Mouse (Mus musculus) heart, adult 9 months (tissue): ENCODE results near the gene Add2.
"Not testable (repeated sequence)": the region's sequence is repeated elsewhere in the genome, so short reads cannot be mapped to it uniquely, and the experiment has no call there.

Source experiments
- DNase-seq, 2 experiments: peaks; one replicate each; pipeline ENCODE4 v3.0.0; 2022; ENCODE audit warnings: low spot score in 2 of 2

Add2 gene

DNA sequence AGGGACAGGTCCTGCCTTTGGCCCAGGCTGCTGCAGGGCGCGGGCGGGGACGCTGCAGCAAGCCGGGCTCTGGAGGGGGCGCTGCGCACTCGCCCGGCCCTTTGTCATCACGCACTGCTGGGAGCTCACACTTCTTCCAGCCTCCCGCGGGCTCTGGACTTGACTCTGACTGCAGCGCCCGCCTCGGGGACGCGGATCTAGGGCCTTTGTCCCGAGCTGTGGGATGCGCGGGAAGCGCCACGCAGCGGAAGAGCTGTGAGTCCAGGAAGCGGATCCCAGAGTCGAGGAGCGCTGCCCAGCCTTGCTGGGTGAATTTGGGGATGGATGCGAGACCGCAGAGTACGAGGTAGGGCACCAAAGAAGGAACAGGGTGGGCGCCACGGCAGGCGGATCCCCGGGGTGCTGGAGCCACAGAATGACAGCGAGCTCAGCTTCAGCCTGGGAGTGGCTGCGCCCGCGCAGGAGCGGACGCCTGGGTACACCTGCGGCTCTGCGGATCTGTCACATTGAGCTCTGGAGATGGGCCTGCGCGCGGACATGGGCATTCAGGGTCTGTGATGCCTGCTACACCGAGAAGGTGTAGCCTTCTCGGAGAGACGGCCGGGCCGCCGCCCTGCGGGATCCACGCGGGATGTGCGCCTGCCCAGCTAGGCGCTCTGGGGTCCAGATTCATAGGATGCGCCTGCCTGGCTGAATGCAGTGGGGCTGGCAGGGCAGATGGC lies at the start of gene Add2:
Gene Add2, plus strand, starts transcription at position 81 of the 722 bp plus-strand sequence.
- no peak for DNase-seq

- not testable (repeated sequence) for DNase-seq
These were observed 49.7 kb upstream of the Add2 start for GRCm38 (mm10) chr6:85978736-85979135.

- DNase-seq = no peak
These were observed 44.1 kb upstream of the Add2 start for GRCm38 (mm10) chr6:85984351-85984750.

GRCm38 (mm10) chr6:85989570-85989969 lies 38.9 kb upstream of the Add2 start:
- DNase-seq = not testable (repeated sequence)

- not testable (repeated sequence) for DNase-seq
These were observed 37.7 kb upstream of the Add2 start for GRCm38 (mm10) chr6:85990774-85991173.

DNA sequence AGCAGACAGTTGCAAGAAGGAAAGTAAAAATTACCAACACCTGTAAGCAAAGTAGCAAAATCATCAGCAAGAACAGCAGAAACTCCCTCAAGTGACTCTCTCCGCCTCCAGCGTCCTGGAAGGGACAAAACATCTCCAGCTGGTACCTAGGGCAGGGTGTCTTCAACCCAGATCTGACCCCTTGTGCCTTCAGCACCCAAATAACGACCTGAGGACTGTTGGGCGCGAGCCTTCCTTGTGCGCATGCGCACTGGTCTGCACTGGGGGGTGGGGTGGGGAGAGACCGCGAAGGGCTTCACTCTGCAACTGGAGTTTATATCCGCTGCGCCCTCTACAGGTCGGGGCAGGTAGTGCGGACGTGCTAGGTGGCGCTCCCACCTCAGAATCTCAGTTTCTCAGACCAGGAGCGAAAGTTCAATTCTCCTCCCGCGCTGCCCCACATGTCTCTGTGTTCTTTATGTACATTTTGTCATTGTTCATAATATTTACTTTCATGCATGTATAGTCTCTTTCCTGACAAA lies 25.0 kb upstream of the Add2 start:
- DNase-seq = no peak

DNA sequence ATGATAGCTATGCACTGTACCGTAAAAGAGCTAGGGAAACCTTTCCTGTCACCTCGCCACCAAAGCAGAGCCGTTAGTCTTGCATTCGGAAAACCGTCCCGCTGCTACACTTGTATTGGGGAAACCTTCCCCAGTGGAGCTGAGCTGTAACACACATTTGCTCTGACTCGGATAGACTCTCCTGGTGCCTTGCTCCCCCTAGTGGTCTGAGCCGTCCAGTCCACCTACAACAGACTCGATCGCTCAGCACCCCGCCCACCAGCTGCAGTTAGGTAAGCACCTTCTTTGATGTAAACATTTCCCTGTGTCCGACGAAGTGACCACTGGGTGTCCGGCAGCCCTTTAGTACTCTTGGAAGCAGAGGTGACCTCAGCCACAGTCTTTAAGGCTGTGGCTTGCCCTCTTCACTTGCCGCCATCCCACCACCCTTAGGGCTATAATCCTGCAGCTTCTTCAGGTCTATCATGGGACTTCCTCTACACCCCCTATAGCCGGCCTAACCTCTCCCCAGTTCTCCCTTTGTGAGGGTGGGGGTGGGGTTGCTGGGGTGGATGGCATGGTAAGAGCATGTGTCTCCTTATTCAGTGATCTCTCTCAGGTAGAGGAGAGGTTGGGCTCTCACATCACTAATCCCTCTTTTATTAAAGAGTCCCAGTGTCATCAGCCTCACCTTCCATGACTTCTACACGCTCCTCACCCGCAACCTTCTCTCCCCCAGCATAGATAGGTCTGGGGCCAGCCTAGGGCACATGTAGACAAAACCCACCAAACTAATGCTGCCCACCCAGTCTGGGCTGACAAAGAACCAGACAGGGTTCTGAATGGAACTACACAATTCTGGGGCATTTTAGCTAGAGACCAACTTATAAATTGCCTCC lies 24.0 kb upstream of the Add2 start:
- DNase-seq = peak; percentile 25 to 51

- DNase-seq = peak in 1 of 2 experiments; percentile 13
These were observed 18.5 kb upstream of the Add2 start for GRCm38 (mm10) chr6:86009980-86010379.

GRCm38 (mm10) chr6:86014812-86015211 lies 13.7 kb upstream of the Add2 start:
- not testable (repeated sequence) for DNase-seq

GRCm38 (mm10) chr6:86015871-86016270 lies 12.6 kb upstream of the Add2 start, which contains the start of gene Figla:
Gene Figla, plus strand, starts transcription at chr6:86016171.
- DNase-seq = no peak

GRCm38 (mm10) chr6:86016793-86017350 lies 11.6 kb upstream of the Add2 start:
- DNase-seq = no peak

- no peak for DNase-seq
These were observed 8.9 kb upstream of the Add2 start for GRCm38 (mm10) chr6:86019415-86020237.

GRCm38 (mm10) chr6:86020948-86021347 lies 7.5 kb upstream of the Add2 start:
- DNase-seq = no peak

- DNase-seq = no peak
These were observed 1.7 kb upstream of the Add2 start for GRCm38 (mm10) chr6:86026632-86027292.

DNA sequence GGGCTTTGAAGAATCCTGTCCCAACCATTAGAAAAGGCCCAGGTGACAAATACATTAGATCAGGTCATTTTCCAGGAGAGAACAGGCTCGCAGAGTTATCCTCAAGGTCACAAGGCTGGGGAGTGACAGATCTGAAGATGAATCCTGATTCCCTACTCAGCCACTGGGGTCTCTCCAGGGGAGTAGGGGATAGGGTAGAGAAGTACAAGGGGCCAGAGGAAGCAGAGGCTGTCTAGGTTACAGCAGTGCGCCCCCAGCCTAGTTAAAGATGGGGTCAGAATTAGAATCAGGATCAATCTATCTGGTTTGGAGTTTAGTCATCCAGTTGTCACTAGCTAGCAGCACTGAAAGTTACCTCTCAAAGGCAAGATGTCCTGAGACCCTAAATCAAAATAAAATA lies 331 bp upstream of the Add2 start:
- no peak for DNase-seq

- DNase-seq = no peak
These were observed 837 bp downstream of the Add2 start for GRCm38 (mm10) chr6:86029323-86029713.

DNA sequence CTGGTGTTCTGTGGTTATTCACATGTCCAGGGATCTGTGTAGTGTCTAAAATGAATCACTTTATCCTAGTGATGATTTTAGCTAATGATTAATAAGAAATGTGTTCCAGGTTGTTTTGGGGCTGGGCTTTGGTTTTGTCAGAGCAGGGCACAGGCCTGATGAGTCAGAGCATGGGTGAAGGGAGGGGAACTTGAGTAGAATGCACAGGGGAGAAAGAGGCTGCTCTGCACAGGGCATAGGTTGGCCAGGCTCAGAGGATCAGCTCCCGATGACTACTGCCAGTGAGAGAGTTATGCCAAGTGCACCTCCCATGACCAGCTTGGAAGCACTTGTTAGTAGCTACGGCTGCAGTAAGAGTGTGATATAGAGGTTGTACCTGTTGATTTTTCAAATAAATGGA lies 3.0 kb downstream of the Add2 start:
- no peak for DNase-seq

GRCm38 (mm10) chr6:86033635-86034034 lies 5.2 kb downstream of the Add2 start:
- DNase-seq = no peak

DNA sequence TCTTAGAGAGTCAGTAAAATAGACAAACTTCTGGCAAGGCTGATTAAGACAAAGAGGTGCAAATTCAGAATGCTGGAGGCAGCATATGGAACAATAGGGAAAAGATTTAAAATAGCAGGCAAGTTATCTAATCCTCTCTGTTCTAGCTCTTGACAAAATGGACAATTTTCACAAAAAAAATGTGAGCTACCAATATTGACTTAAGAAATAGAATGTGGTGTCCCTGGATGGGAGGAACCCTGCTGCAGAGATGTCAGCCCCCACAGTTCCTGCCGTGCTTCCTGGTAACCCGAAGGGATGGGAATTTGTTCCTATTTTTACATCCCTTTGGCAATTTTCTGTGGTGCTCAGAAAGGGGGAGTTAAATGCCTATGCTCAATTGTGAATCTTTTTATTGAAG lies 10.4 kb downstream of the Add2 start:
- no peak for DNase-seq

DNA sequence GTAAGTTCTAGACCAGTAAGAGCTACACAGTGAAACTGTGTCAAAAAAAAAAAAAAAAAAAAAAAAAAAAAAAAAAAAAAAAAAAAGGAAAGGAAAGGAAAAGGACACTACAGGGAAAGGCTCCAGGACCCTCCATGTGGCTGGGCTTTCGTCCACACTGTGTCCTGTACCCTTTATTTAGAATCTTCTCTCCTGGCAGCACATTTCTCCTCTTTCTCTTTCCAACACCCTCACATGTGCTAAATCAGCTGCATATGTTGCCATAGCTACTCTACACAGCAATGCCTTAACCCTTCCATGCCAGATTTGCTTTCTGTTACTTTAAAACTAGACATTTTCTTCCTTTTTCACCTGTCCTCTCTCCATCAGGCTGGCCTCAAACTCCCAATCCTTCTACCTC lies 11.7 kb downstream of the Add2 start:
- no peak for DNase-seq

GRCm38 (mm10) chr6:86047510-86047909 lies 19.0 kb downstream of the Add2 start:
- DNase-seq = no peak
